Mouse (Mus musculus) right cerebral cortex, postnatal 4 days (tissue): ENCODE measurements around the gene Olfm4.

Experiments
- DNase-seq: peaks from one replicate; pipeline ENCODE4 v3.0.0-alpha.2; 2022

The Olfm4 gene

GRCm38 (mm10) chr14:79983781-79984180 lies at the start of gene Olfm4:
Gene Olfm4, plus strand, starts transcription at chr14:79984081.
- no peak for DNase-seq

GRCm38 (mm10) chr14:79934426-79934825 lies 49.5 kb upstream of the Olfm4 start:
- no peak for DNase-seq

- DNase-seq = no peak
Observed at GRCm38 (mm10) chr14:79936879-79937468, 46.9 kb upstream of the Olfm4 start.

GRCm38 (mm10) chr14:79945876-79946275 lies 38.0 kb upstream of the Olfm4 start:
- no peak for DNase-seq

GRCm38 (mm10) chr14:79955678-79956077 lies 28.2 kb upstream of the Olfm4 start:
- DNase-seq = no peak

- DNase-seq = no peak
Observed at GRCm38 (mm10) chr14:79957789-79958487, 25.9 kb upstream of the Olfm4 start.

- DNase-seq = no peak
Observed at GRCm38 (mm10) chr14:79961187-79961586, 22.7 kb upstream of the Olfm4 start.

- DNase-seq = no peak
Observed at GRCm38 (mm10) chr14:79961602-79962001, 22.3 kb upstream of the Olfm4 start.

GRCm38 (mm10) chr14:79970165-79970564 lies 13.7 kb upstream of the Olfm4 start:
- DNase-seq = peak; percentile 52

- no peak for DNase-seq
Observed at GRCm38 (mm10) chr14:79970928-79971738, 12.7 kb upstream of the Olfm4 start.

GRCm38 (mm10) chr14:79981437-79981836 lies 2.4 kb upstream of the Olfm4 start:
- DNase-seq = no peak

- DNase-seq = no peak
Observed at GRCm38 (mm10) chr14:79985137-79985670, 1.3 kb downstream of the Olfm4 start.

GRCm38 (mm10) chr14:79985696-79986095 lies 1.8 kb downstream of the Olfm4 start:
- DNase-seq = no peak

GRCm38 (mm10) chr14:79986831-79987230 lies 3.0 kb downstream of the Olfm4 start:
- DNase-seq = no peak

GRCm38 (mm10) chr14:79989785-79990184 lies 5.9 kb downstream of the Olfm4 start:
- DNase-seq = no peak

- no peak for DNase-seq
Observed at GRCm38 (mm10) chr14:79990547-79990946, 6.7 kb downstream of the Olfm4 start.

GRCm38 (mm10) chr14:79997534-79997933 lies 13.7 kb downstream of the Olfm4 start:
- DNase-seq = no peak

GRCm38 (mm10) chr14:80000110-80000531 lies 16.2 kb downstream of the Olfm4 start:
- DNase-seq = no peak

- no peak for DNase-seq
Observed at GRCm38 (mm10) chr14:80007686-80008085, 23.8 kb downstream of the Olfm4 start.

GRCm38 (mm10) chr14:80010426-80010825 lies 26.5 kb downstream of the Olfm4 start:
- DNase-seq = no peak

GRCm38 (mm10) chr14:80014966-80015365 lies 31.1 kb downstream of the Olfm4 start:
- no peak for DNase-seq

GRCm38 (mm10) chr14:80016112-80016511 lies 32.2 kb downstream of the Olfm4 start:
- DNase-seq = no peak

- DNase-seq = no peak
Observed at GRCm38 (mm10) chr14:80026078-80026477, 42.2 kb downstream of the Olfm4 start.
